Mouse (Mus musculus): ENCODE measurements at regions not wholly inside any gene's neighbourhood (a gene's known extent, or its start where the extent isn't known, plus 50 kb on each side); places are given as distances from the start of the nearest gene placed in this dataset.

DNA sequence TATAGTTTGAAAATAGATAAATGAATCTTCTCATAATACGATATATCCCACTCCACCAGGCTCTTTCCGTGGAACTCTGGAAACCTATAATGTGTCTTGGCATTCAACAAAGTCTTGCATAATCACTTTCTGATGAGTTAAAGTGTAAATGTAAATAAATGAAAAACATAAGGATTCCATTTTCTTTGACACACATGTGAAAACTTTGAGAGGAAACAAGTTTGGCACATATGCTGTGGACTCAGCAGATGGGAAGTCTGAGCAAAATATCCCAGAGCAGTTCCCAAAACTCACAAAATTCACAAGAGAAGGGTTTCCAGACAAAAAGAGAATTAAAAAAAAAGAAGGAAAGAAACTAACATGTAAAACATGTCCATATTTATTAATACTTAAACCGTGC lies 645.3 kb upstream of the Adamts5 start:
- no peak for TF ChIP-seq CTCF (IDR thresholded peaks at IDR 0.05; ENCODE audit: extremely low read depth, insufficient read length, insufficient replicate concordance, low read depth, low read length)
- no peak for TF ChIP-seq POLR2A (IDR thresholded peaks at IDR 0.05; ENCODE audit: low read depth, low read length)
